Mouse (Mus musculus) embryonic facial prominence, embryonic 14.5 days (tissue): ENCODE results near the gene Dtx1. TPM values are rescaled to one million over a fixed set of nuclear protein-coding genes. Genes with fewer than 3 reads are reported as not detected.

Experiments used
- ATAC-seq: fragments of 200-750 bp; cut with Nextera tagmentation; 2 replicates; pipeline ENCODE4 v1.8.0; 2017; ENCODE audit warnings: low read depth, moderate number of reproducible peaks, moderate TSS enrichment
- DNase-seq: peaks from one replicate; pipeline ENCODE4 v3.0.0-alpha.2; 2015; ENCODE audit warnings: low spot score
- H3K27ac ChIP-seq: fragments of 300-500 bp; sonication (generic); replicated peaks from 2 replicates; pipeline ENCODE4 v1.5.1; 2014; ENCODE audit warnings: low read depth, mild to moderate bottlenecking, low read length, moderate library complexity
- H3K27me3 ChIP-seq: fragments of 300-500 bp; sonication (generic); replicated peaks from 2 replicates; pipeline ENCODE4 v1.6.1; 2014; ENCODE audit warnings: low read length; ENCODE audit not compliant: control insufficient read depth, insufficient read depth
- H3K36me3 ChIP-seq: fragments of 300-500 bp; sonication (generic); 2 replicates; pipeline ENCODE4 v1.6.1; 2014; ENCODE audit warnings: low read length, mixed read lengths; ENCODE audit not compliant: control insufficient read depth, insufficient read depth
- H3K4me1 ChIP-seq: fragments of 300-500 bp; sonication (generic); 2 replicates; pipeline ENCODE4 v1.6.1; 2014; ENCODE audit warnings: antibody characterized with exemption, low read length; ENCODE audit not compliant: control insufficient read depth, insufficient read depth
- H3K4me2 ChIP-seq: fragments of 300-500 bp; sonication (generic); 2 replicates; pipeline ENCODE4 v1.6.1; 2014; ENCODE audit warnings: low read depth, mild to moderate bottlenecking, low read length, moderate library complexity, mixed read lengths
- H3K4me3 ChIP-seq: fragments of 300-500 bp; sonication (generic); 2 replicates; pipeline ENCODE4 v1.5.1; 2014; ENCODE audit warnings: low read depth, mild to moderate bottlenecking, low read length
- H3K9ac ChIP-seq: fragments of 300-500 bp; sonication (generic); 2 replicates; pipeline ENCODE4 v1.6.1; 2014; ENCODE audit warnings: low read depth, mild to moderate bottlenecking, low read length, moderate library complexity, mixed read lengths
- H3K9me3 ChIP-seq: fragments of 300-500 bp; sonication (generic); 2 replicates; pipeline ENCODE4 v1.6.1; 2016; ENCODE audit warnings: low read length; ENCODE audit not compliant: control insufficient read depth
- WGBS: fragments of 180-500 bp; shearing (Covaris S2); extraction: QIAGEN DNeasy Blood & Tissue Kit; methylation state at CpG from one replicate; pipeline ENCODE4 v1.1.7; 2014; 5-methylcytosine and 5-hydroxymethylcytosine counted together
- polyA plus RNA-seq: library from polyadenylated mRNA; unstranded; fragments of >200 nt; fragmentation: Nextera tagmentation; extraction: Ambion mirVana; gene quantifications from 2 replicates; pipeline ENCODE4 v1.2.1, GENCODE M21; 2014

Gene Dtx1
- polyA plus RNA-seq, 1 experiment from 2014 or later, result 3.4 TPM

- Histone ChIP-seq H3K27me3 (peaks cover 11% of the 10 kb centered on the region), H3K36me3 (no peaks in the 10 kb centered on the region), H3K4me2 (no peak overlapping the region), H3K4me3 (no peak overlapping the region), H3K9me3 (peaks cover 6% of the 10 kb centered on the region; the same call in 1 of the 2 replicates), H3K4me1 (no peaks in the 10 kb centered on the region), H3K9ac (no peak overlapping the region), H3K27ac (no peak overlapping the region)
- DNase-seq, result no peak
- no peak for ATAC-seq
- WGBS, result 41% methylated on average over 5 of the region's 5 CpGs
Measured at GRCm38 (mm10) chr5:120634860-120635259, 76.9 kb downstream of the Dtx1 start.

GRCm38 (mm10) chr5:120634131-120634530, 77.6 kb downstream of the Dtx1 start, which contains the start of gene Cfap73:
Cfap73 (minus strand) TSS chr5:120634235.
- 57% methylated on average over 9 of the region's 9 CpGs for WGBS
- ATAC-seq, result no peak

GRCm38 (mm10) chr5:120631892-120632291, 79.8 kb downstream of the Dtx1 start:
- Histone ChIP-seq H3K4me2 (no peak overlapping the region), H3K9me3 (peaks cover 6% of the 10 kb centered on the region; the same call in 1 of the 2 replicates), H3K4me1 (no peaks in the 10 kb centered on the region), H3K27me3 (peaks cover 14% of the 10 kb centered on the region), H3K36me3 (peaks cover 15% of the 10 kb centered on the region), H3K27ac (no peak overlapping the region), H3K9ac (no peak overlapping the region), H3K4me3 (no peak overlapping the region)
- ATAC-seq (no peak), DNase-seq (no peak)
- 87% methylated on average over 5 of the region's 5 CpGs for WGBS

More at GRCm38 (mm10) chr5:120634131-120634530, 77.6 kb downstream of the Dtx1 start, which contains the start of gene Cfap73:
- Histone ChIP-seq H3K4me2 (no peak within 1 kb of the TSS), H3K9ac (no peak within 1 kb of the TSS), H3K36me3 (no peaks in the 10 kb centered on the region), H3K4me1 (no peaks in the 10 kb centered on the region), H3K27ac (no peak within 1 kb of the TSS), H3K27me3 (peaks cover 12% of the 10 kb centered on the region), H3K9me3 (peaks cover 6% of the 10 kb centered on the region; the same call in 1 of the 2 replicates), H3K4me3 (no peak within 1 kb of the TSS)
- no peak for DNase-seq

GRCm38 (mm10) chr5:120631128-120631527, 80.6 kb downstream of the Dtx1 start:
- Histone ChIP-seq H3K9ac (peak overlapping the region; percentile 51; the same call in 1 of the 2 replicates), H3K9me3 (peaks cover 6% of the 10 kb centered on the region; the same call in 1 of the 2 replicates), H3K27ac (no peak overlapping the region), H3K4me1 (no peaks in the 10 kb centered on the region), H3K4me2 (peak overlapping the region; percentile 43), H3K27me3 (peaks cover 14% of the 10 kb centered on the region), H3K36me3 (peaks cover 19% of the 10 kb centered on the region), H3K4me3 (peak overlapping the region; percentile 16)
- 9% methylated on average over 28 of the region's 29 CpGs for WGBS
- DNase-seq (no peak), ATAC-seq (no peak)

Other genes starting within 250 kb of the Dtx1 start
- gene Sdsl, start 239.1 kb downstream of the Dtx1 start, polyA plus RNA-seq, result 1.2 and 1.6 TPM in 2 replicates
- not detected in 2 replicates for gene Sds, start 235.4 kb downstream of the Dtx1 start, polyA plus RNA-seq
- gene Plbd2, start 208.3 kb downstream of the Dtx1 start, polyA plus RNA-seq, result 47.0 and 53.1 TPM in 2 replicates
- 3.5 and 5.7 TPM in 2 replicates for gene Slc8b1, start 200.8 kb downstream of the Dtx1 start, polyA plus RNA-seq
- gene Tpcn1, start 123.3 kb downstream of the Dtx1 start, polyA plus RNA-seq, result 24.8 and 26.7 TPM in 2 replicates
- gene Iqcd, start 122.9 kb downstream of the Dtx1 start, polyA plus RNA-seq, result 0.60 and 1.7 TPM in 2 replicates
- 9.9 and 11.4 TPM in 2 replicates for gene Rita1, start 99.3 kb downstream of the Dtx1 start, polyA plus RNA-seq
- gene Ddx54, start 99.2 kb downstream of the Dtx1 start, polyA plus RNA-seq, result 28.2 and 36.4 TPM in 2 replicates
- 1.0 TPM in 1 of 2 replicates, not detected in the other for gene Cfap73, start 77.7 kb downstream of the Dtx1 start, polyA plus RNA-seq
- 0.50 and 1.4 TPM in 2 replicates for gene Rasal1, start 63.1 kb downstream of the Dtx1 start, polyA plus RNA-seq
- 0.38 and 0.42 TPM in 2 replicates for gene Oas2, start 37.9 kb upstream of the Dtx1 start, polyA plus RNA-seq
- 0.35 and 0.45 TPM in 2 replicates for gene Oas3, start 65.7 kb upstream of the Dtx1 start, polyA plus RNA-seq
- 0.10 TPM in 1 of 2 replicates, not detected in the other for gene Oas1e, start 83.6 kb upstream of the Dtx1 start, polyA plus RNA-seq
- gene Oas1c, start 100.6 kb upstream of the Dtx1 start, polyA plus RNA-seq, result 0.24 and 0.39 TPM in 2 replicates
- gene Oas1f, start 135.4 kb upstream of the Dtx1 start, polyA plus RNA-seq, result 0.53 TPM in 1 of 2 replicates, not detected in the other
- gene Oas1h, start 149.5 kb upstream of the Dtx1 start, polyA plus RNA-seq, result not detected in 2 replicates
- gene Oas1g, start 175.7 kb upstream of the Dtx1 start, polyA plus RNA-seq, result 0.67 and 1.3 TPM in 2 replicates
- gene Oas1a, start 195.6 kb upstream of the Dtx1 start, polyA plus RNA-seq, result 1.7 and 2.4 TPM in 2 replicates
- not detected in 2 replicates for gene Oas1d, start 202.6 kb upstream of the Dtx1 start, polyA plus RNA-seq